Mouse (Mus musculus): ENCODE data around the gene Olfr493. TPM values are rescaled to one million over a fixed set of nuclear protein-coding genes. Genes with fewer than 3 reads are reported as not detected.

The Olfr493 gene
- not detected for total RNA-seq (2021)
- polyA plus RNA-seq (2012; rRNA removed) = not detected in 2 replicates
- long read RNA-seq = 0 reads

- DNase-seq = no peak
Observed at GRCm38 (mm10) chr7:108346879-108347278, at the start of gene Olfr493. TSS of gene Olfr493 (minus strand) at chr7:108346979.

GRCm38 (mm10) chr7:108392867-108393266 is 46.1 kb upstream of the Olfr493 start, which contains the start of gene Olfr495:
TSS of gene Olfr495 (plus strand) at chr7:108393167.
- no peak for DNase-seq

GRCm38 (mm10) chr7:108365035-108365434 is 18.3 kb upstream of the Olfr493 start, which contains the start of gene Olfr494:
TSS of gene Olfr494 (plus strand) at chr7:108365335.
- DNase-seq = no peak

DNA sequence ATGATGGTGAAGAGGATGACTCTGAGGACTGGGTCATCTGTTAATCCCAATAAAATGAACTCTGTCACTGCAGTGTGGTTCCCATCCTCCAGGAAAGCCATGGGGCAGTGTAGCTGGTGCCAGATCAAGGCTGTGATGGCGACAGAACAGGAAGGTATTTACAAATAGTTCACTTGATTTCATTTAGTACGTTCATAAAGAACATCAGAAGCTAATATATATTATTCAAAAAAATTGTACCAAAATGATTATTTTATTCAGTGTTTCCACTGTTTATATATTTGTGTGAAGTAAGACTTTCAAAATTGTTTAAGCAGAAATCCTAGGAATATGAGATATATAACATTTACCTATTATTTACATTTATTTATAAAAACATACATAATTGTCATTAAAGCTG is 23.2 kb downstream of the Olfr493 start, which contains the start of gene Olfr492:
Gene Olfr492, minus strand, starts transcription at position 101 of the 400 bp plus-strand sequence.
- no peak for DNase-seq

GRCm38 (mm10) chr7:108313151-108313550 is 33.6 kb downstream of the Olfr493 start, which contains the start of gene Olfr491:
TSS of gene Olfr491 (plus strand) at chr7:108313451.
- no peak for DNase-seq

Other genes starting within 250 kb of the Olfr493 start
- 1 to 10 TPM; 1.5 to 3.5 TPM for gene Olfr482, start 249.4 kb downstream of the Olfr493 start, total RNA-seq (2021)
- gene Olfr482, start 249.4 kb downstream of the Olfr493 start, polyA plus RNA-seq (2012; rRNA removed) = not detected in 2 replicates
- gene Olfr483, start 246.1 kb downstream of the Olfr493 start, total RNA-seq (2021) = not detected
- gene Olfr483, start 246.1 kb downstream of the Olfr493 start, polyA plus RNA-seq (2012; rRNA removed) = not detected in 2 replicates
- not detected for gene Olfr484, start 219.5 kb downstream of the Olfr493 start, total RNA-seq (2021)
- gene Olfr484, start 219.5 kb downstream of the Olfr493 start, polyA plus RNA-seq (2012; rRNA removed) = not detected in 2 replicates
- gene Olfr485, start 187.1 kb downstream of the Olfr493 start, total RNA-seq (2021) = not detected
- gene Olfr485, start 187.1 kb downstream of the Olfr493 start, polyA plus RNA-seq (2012; rRNA removed) = not detected in 2 replicates
- gene Olfr486, start 174.2 kb downstream of the Olfr493 start, total RNA-seq (2021) = not detected
- not detected in 2 replicates for gene Olfr486, start 174.2 kb downstream of the Olfr493 start, polyA plus RNA-seq (2012; rRNA removed)
- gene Olfr487, start 132.3 kb downstream of the Olfr493 start, total RNA-seq (2021) = not detected
- gene Olfr487, start 132.3 kb downstream of the Olfr493 start, polyA plus RNA-seq (2012; rRNA removed) = not detected in 2 replicates
- not detected for gene Olfr488, start 88.6 kb downstream of the Olfr493 start, total RNA-seq (2021)
- gene Olfr488, start 88.6 kb downstream of the Olfr493 start, polyA plus RNA-seq (2012; rRNA removed) = not detected in 2 replicates
- not detected for gene Olfr490, start 58.0 kb downstream of the Olfr493 start, total RNA-seq (2021)
- gene Olfr490, start 58.0 kb downstream of the Olfr493 start, polyA plus RNA-seq (2012; rRNA removed) = not detected in 2 replicates
- gene Olfr491, start 33.5 kb downstream of the Olfr493 start, total RNA-seq (2021) = not detected
- not detected in 2 replicates for gene Olfr491, start 33.5 kb downstream of the Olfr493 start, polyA plus RNA-seq (2012; rRNA removed)
- gene Olfr492, start 23.3 kb downstream of the Olfr493 start, total RNA-seq (2021) = not detected
- not detected in 2 replicates for gene Olfr492, start 23.3 kb downstream of the Olfr493 start, polyA plus RNA-seq (2012; rRNA removed)
- gene Olfr494, start 18.4 kb upstream of the Olfr493 start, total RNA-seq (2021) = not detected
- not detected in 2 replicates for gene Olfr494, start 18.4 kb upstream of the Olfr493 start, polyA plus RNA-seq (2012; rRNA removed)
- gene Olfr495, start 46.2 kb upstream of the Olfr493 start, total RNA-seq (2021) = not detected
- not detected in 2 replicates for gene Olfr495, start 46.2 kb upstream of the Olfr493 start, polyA plus RNA-seq (2012; rRNA removed)
- gene Olfr497, start 73.4 kb upstream of the Olfr493 start, total RNA-seq (2021) = not detected
- not detected in 2 replicates for gene Olfr497, start 73.4 kb upstream of the Olfr493 start, polyA plus RNA-seq (2012; rRNA removed)
- gene Olfr498, start 118.3 kb upstream of the Olfr493 start, total RNA-seq (2021) = not detected
- gene Olfr498, start 118.3 kb upstream of the Olfr493 start, polyA plus RNA-seq (2012; rRNA removed) = not detected in 2 replicates
- not detected for gene Olfr502, start 178.1 kb upstream of the Olfr493 start, total RNA-seq (2021)
- not detected in 2 replicates for gene Olfr502, start 178.1 kb upstream of the Olfr493 start, polyA plus RNA-seq (2012; rRNA removed)
- not detected for gene Olfr503, start 197.5 kb upstream of the Olfr493 start, total RNA-seq (2021)
- not detected in 2 replicates for gene Olfr503, start 197.5 kb upstream of the Olfr493 start, polyA plus RNA-seq (2012; rRNA removed)
- not detected for gene Olfr504, start 218.8 kb upstream of the Olfr493 start, total RNA-seq (2021)
- gene Olfr504, start 218.8 kb upstream of the Olfr493 start, polyA plus RNA-seq (2012; rRNA removed) = not detected in 2 replicates

All from adrenal gland, adult 2 months (tissue).